Mouse (Mus musculus): ENCODE results near the gene Ccl22. TPM values are rescaled to one million over a fixed set of nuclear protein-coding genes. Genes with fewer than 3 reads are reported as not detected.

Ccl22 gene
- total and polyA plus RNA-seq, 2 experiments from 2014 or later, result 0.05 to 0.13 TPM

GRCm38 (mm10) chr8:94794368-94794767 lies 49.0 kb downstream of the Ccl22 start:
- H3K9ac ChIP-seq (replicated peaks; ENCODE audit: low read length), result no peak overlapping the region
- H3K36me3 ChIP-seq (ENCODE audit: insufficient read depth, low read length), result no peaks in the 10 kb centered on the region
- no peak for DNase-seq (ENCODE audit: low spot score)
- no peaks in the 10 kb centered on the region for H3K4me1 ChIP-seq (ENCODE audit: insufficient read depth, low read length)
- H3K4me2 ChIP-seq (ENCODE audit: low read depth, low read length), result no peak overlapping the region
- no peak for TF ChIP-seq CTCF (IDR thresholded peaks at IDR 0.05; ENCODE audit: low read depth)
- WGBS, result 92% methylated on average over 4 of the region's 4 CpGs
- no peaks in the 10 kb centered on the region for H3K27me3 ChIP-seq (ENCODE audit: insufficient read depth, low read length)
- no peak for ATAC-seq
- no peak overlapping the region for H3K4me3 ChIP-seq (ENCODE audit: low read length)
- no peaks in the 10 kb centered on the region for H3K9me3 ChIP-seq (ENCODE audit: low read length)
- H3K27ac ChIP-seq, result no peak overlapping the region

- TF ChIP-seq CTCF (IDR thresholded peaks at IDR 0.05; ENCODE audit: low read depth), result no peak
- DNase-seq (ENCODE audit: low spot score), result no peak
- H3K4me3 ChIP-seq (ENCODE audit: low read length), result no peak overlapping the region
- H3K9me3 ChIP-seq (ENCODE audit: low read length), result no peaks in the 10 kb centered on the region
- H3K9ac ChIP-seq (replicated peaks; ENCODE audit: low read length), result no peak overlapping the region
- H3K4me1 ChIP-seq (ENCODE audit: insufficient read depth, low read length), result no peaks in the 10 kb centered on the region
- no peak for ATAC-seq
- H3K27ac ChIP-seq, result no peak overlapping the region
- no peaks in the 10 kb centered on the region for H3K27me3 ChIP-seq (ENCODE audit: insufficient read depth, low read length)
- no peaks in the 10 kb centered on the region for H3K36me3 ChIP-seq (ENCODE audit: insufficient read depth, low read length)
- H3K4me2 ChIP-seq (ENCODE audit: low read depth, low read length), result no peak overlapping the region
- WGBS, result 97% methylated on average over 2 of the region's 2 CpGs
These were observed 49.4 kb downstream of the Ccl22 start for GRCm38 (mm10) chr8:94794782-94795181.

GRCm38 (mm10) chr8:94800278-94800968 lies 55.0 kb downstream of the Ccl22 start:
- Histone ChIP-seq H3K9me3 (ENCODE audit: low read length) (no peaks in the 10 kb centered on the region), H3K4me2 (ENCODE audit: low read depth, low read length) (no peak overlapping the region), H3K4me3 (ENCODE audit: low read length) (no peak overlapping the region), H3K4me1 (ENCODE audit: insufficient read depth, low read length) (no peaks in the 10 kb centered on the region), H3K27ac (no peak overlapping the region), H3K36me3 (ENCODE audit: insufficient read depth, low read length) (no peaks in the 10 kb centered on the region), H3K27me3 (ENCODE audit: insufficient read depth, low read length) (no peaks in the 10 kb centered on the region), H3K9ac (replicated peaks; ENCODE audit: low read length) (no peak overlapping the region)
- DNase-seq (ENCODE audit: low spot score), result no peak
- WGBS, result 61% methylated on average over 7 of the region's 7 CpGs
- no peak for ATAC-seq
- TF ChIP-seq CTCF (IDR thresholded peaks at IDR 0.05; ENCODE audit: low read depth), result no peak

Other genes with a start within 250 kb of the Ccl22 start
- 45.5 and 57.8 TPM in 2 replicates for gene Cpne2, start 212.6 kb upstream of the Ccl22 start, total RNA-seq (2014; rRNA removed)
- 33.6 and 39.3 TPM in 2 replicates for gene Cpne2, start 212.6 kb upstream of the Ccl22 start, polyA plus RNA-seq (2015; fragmentation: Nextera tagmentation; extraction: Ambion mirVana)
- gene Rspry1, start 143.7 kb upstream of the Ccl22 start, total RNA-seq (2014; rRNA removed), result 29.6 and 36.1 TPM in 2 replicates
- gene Rspry1, start 143.7 kb upstream of the Ccl22 start, polyA plus RNA-seq (2015; fragmentation: Nextera tagmentation; extraction: Ambion mirVana), result 31.4 and 34.1 TPM in 2 replicates
- 24.4 and 32.7 TPM in 2 replicates for gene Fam192a, start 143.6 kb upstream of the Ccl22 start, total RNA-seq (2014; rRNA removed)
- gene Fam192a, start 143.6 kb upstream of the Ccl22 start, polyA plus RNA-seq (2015; fragmentation: Nextera tagmentation; extraction: Ambion mirVana), result 64.6 and 66.9 TPM in 2 replicates
- 134 and 234 TPM in 2 replicates for gene Arl2bp, start 79.0 kb upstream of the Ccl22 start, total RNA-seq (2014; rRNA removed)
- gene Arl2bp, start 79.0 kb upstream of the Ccl22 start, polyA plus RNA-seq (2015; fragmentation: Nextera tagmentation; extraction: Ambion mirVana), result 199 and 208 TPM in 2 replicates
- 19.0 and 20.3 TPM in 2 replicates for gene Pllp, start 49.3 kb upstream of the Ccl22 start, total RNA-seq (2014; rRNA removed)
- gene Pllp, start 49.3 kb upstream of the Ccl22 start, polyA plus RNA-seq (2015; fragmentation: Nextera tagmentation; extraction: Ambion mirVana), result 18.6 and 20.6 TPM in 2 replicates
- gene Cx3cl1, start 26.4 kb downstream of the Ccl22 start, total RNA-seq (2014; rRNA removed), result 99.6 and 100 TPM in 2 replicates
- gene Cx3cl1, start 26.4 kb downstream of the Ccl22 start, polyA plus RNA-seq (2015; fragmentation: Nextera tagmentation; extraction: Ambion mirVana), result 74.1 and 87.9 TPM in 2 replicates
- gene Ccl17, start 64.9 kb downstream of the Ccl22 start, total RNA-seq (2014; rRNA removed), result not detected in 2 replicates
- gene Ccl17, start 64.9 kb downstream of the Ccl22 start, polyA plus RNA-seq (2015; fragmentation: Nextera tagmentation; extraction: Ambion mirVana), result 2.7 and 4.8 TPM in 2 replicates
- gene Coq9, start 92.7 kb downstream of the Ccl22 start, total RNA-seq (2014; rRNA removed), result 109 and 133 TPM in 2 replicates
- gene Coq9, start 92.7 kb downstream of the Ccl22 start, polyA plus RNA-seq (2015; fragmentation: Nextera tagmentation; extraction: Ambion mirVana), result 54.7 and 59.2 TPM in 2 replicates
- 62.5 and 72.6 TPM in 2 replicates for gene Ciapin1, start 92.8 kb downstream of the Ccl22 start, total RNA-seq (2014; rRNA removed)
- gene Ciapin1, start 92.8 kb downstream of the Ccl22 start, polyA plus RNA-seq (2015; fragmentation: Nextera tagmentation; extraction: Ambion mirVana), result 139 and 144 TPM in 2 replicates
- 65.3 and 81.6 TPM in 2 replicates for gene Polr2c, start 111.9 kb downstream of the Ccl22 start, total RNA-seq (2014; rRNA removed)
- gene Polr2c, start 111.9 kb downstream of the Ccl22 start, polyA plus RNA-seq (2015; fragmentation: Nextera tagmentation; extraction: Ambion mirVana), result 102 TPM in 2 replicates
- gene Dok4, start 130.7 kb downstream of the Ccl22 start, total RNA-seq (2014; rRNA removed), result 121 and 127 TPM in 2 replicates
- gene Dok4, start 130.7 kb downstream of the Ccl22 start, polyA plus RNA-seq (2015; fragmentation: Nextera tagmentation; extraction: Ambion mirVana), result 60.8 and 66.9 TPM in 2 replicates
- gene Ccdc102a, start 172.5 kb downstream of the Ccl22 start, total RNA-seq (2014; rRNA removed), result 7.8 and 12.8 TPM in 2 replicates
- gene Ccdc102a, start 172.5 kb downstream of the Ccl22 start, polyA plus RNA-seq (2015; fragmentation: Nextera tagmentation; extraction: Ambion mirVana), result 5.5 and 6.1 TPM in 2 replicates
- gene Adgrg5, start 178.1 kb downstream of the Ccl22 start, total RNA-seq (2014; rRNA removed), result not detected in 2 replicates
- gene Adgrg5, start 178.1 kb downstream of the Ccl22 start, polyA plus RNA-seq (2015; fragmentation: Nextera tagmentation; extraction: Ambion mirVana), result 0.11 TPM in 1 of 2 replicates, not detected in the other
- gene Adgrg1, start 229.2 kb downstream of the Ccl22 start, total RNA-seq (2014; rRNA removed), result 236 and 284 TPM in 2 replicates
- 105 TPM in 2 replicates for gene Adgrg1, start 229.2 kb downstream of the Ccl22 start, polyA plus RNA-seq (2015; fragmentation: Nextera tagmentation; extraction: Ambion mirVana)

All from hindbrain, postnatal 0 days (tissue).